Mouse (Mus musculus) intestine, postnatal 0 days (tissue): ENCODE measurements around the gene Cfap54. TPM values are rescaled to one million over a fixed set of nuclear protein-coding genes. Genes with fewer than 3 reads are reported as not detected.

Experiments used
- ATAC-seq: fragments of 200-750 bp; cut with Nextera tagmentation; 2 replicates; pipeline ENCODE4 v1.8.0; 2017; ENCODE audit warnings: mild to moderate bottlenecking, moderate TSS enrichment, moderate library complexity
- H3K27ac ChIP-seq: fragments of 300-500 bp; sonication (generic); 2 replicates; pipeline ENCODE4 v1.5.1; 2014; ENCODE audit warnings: mild to moderate bottlenecking, low read depth, low read length, moderate library complexity
- H3K27me3 ChIP-seq: fragments of 300-500 bp; sonication (generic); replicated peaks from 2 replicates; pipeline ENCODE4 v1.6.1; 2014; ENCODE audit warnings: low read length, mixed read lengths; ENCODE audit not compliant: control insufficient read depth, insufficient read depth
- H3K36me3 ChIP-seq: fragments of 300-500 bp; sonication (generic); 2 replicates; pipeline ENCODE4 v1.6.1; 2014; ENCODE audit warnings: mild to moderate bottlenecking, moderate library complexity; ENCODE audit not compliant: control insufficient read depth, insufficient read depth
- H3K4me1 ChIP-seq: fragments of 300-500 bp; sonication (generic); replicated peaks from 2 replicates; pipeline ENCODE4 v1.6.1; 2014; ENCODE audit warnings: antibody characterized with exemption, low read length, mixed read lengths; ENCODE audit not compliant: control insufficient read depth, insufficient read depth
- H3K4me2 ChIP-seq: fragments of 300-500 bp; sonication (generic); replicated peaks from 2 replicates; pipeline ENCODE4 v1.6.1; 2014; ENCODE audit warnings: low read depth, mild to moderate bottlenecking, moderate library complexity
- H3K4me3 ChIP-seq: fragments of 300-500 bp; sonication (generic); 2 replicates; pipeline ENCODE4 v1.5.1; 2014; ENCODE audit warnings: low read depth, low read length
- H3K9ac ChIP-seq: fragments of 300-500 bp; sonication (generic); 2 replicates; pipeline ENCODE4 v1.6.1; 2014; ENCODE audit warnings: mild to moderate bottlenecking, low read depth, low read length
- H3K9me3 ChIP-seq: fragments of 300-500 bp; sonication (generic); 2 replicates; pipeline ENCODE4 v1.6.1; 2016; ENCODE audit warnings: mixed run types; ENCODE audit not compliant: control insufficient read depth
- CTCF ChIP-seq: sonication (generic); IDR thresholded peaks from 2 replicates; pipeline ENCODE4 v1.5.1; 2016; ENCODE audit warnings: low read depth, mild to moderate bottlenecking, control low read depth, antibody characterized with exemption, moderate library complexity
- WGBS: fragments of 180-500 bp; shearing (Covaris S2); extraction: QIAGEN DNeasy Blood & Tissue Kit; methylation state at CpG from one replicate; pipeline ENCODE4 v1.1.7; 2014; 5-methylcytosine and 5-hydroxymethylcytosine counted together
- polyA plus RNA-seq: library from polyadenylated mRNA; unstranded; fragments of >200 nt; fragmentation: Nextera tagmentation; extraction: Ambion mirVana; gene quantifications from 2 replicates; pipeline ENCODE4 v1.2.1, GENCODE M21; 2015

Gene Cfap54
- polyA plus RNA-seq, result 0.13 TPM in 1 of 2 replicates, not detected in the other

DNA sequence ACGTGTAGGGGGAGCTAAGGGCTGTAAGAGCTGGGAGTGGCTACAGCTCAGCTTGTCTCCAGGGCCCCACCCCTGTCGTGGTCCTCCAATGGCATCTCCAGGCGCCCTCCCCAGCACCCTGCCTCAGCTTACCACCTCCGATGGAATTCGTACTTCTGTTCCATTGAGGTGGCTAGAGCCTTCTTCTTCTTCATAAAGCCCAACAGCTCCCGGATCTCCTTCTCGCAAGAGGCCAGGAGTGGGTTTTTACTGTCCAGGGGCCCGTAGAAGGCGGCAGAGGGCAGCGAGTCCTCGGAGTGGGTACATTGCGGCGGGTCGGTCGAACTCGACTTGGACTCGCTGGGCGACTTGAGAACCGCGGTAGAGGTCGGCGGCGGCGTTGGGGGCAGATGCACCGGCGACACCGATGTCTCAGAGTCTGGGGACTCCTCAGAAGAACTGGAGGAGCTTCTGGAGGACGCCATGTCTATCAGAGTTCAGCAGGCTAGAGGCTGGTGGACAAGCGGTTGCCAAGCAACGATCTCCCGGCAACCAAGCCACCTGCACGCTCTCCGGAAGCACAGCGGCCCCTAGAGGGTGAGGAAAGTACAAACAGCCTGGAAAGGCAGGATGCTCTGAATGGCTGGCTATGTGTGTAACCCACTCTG lies at the start of gene Cfap54:
Gene Cfap54, minus strand, starts transcription at position 486 of the 647 bp plus-strand sequence.
- 1% methylated on average over 34 of the region's 34 CpGs for WGBS
- peak; percentile 79 for ATAC-seq
- Histone ChIP-seq H3K4me1 (no peaks in the 10 kb centered on the region), H3K36me3 (no peaks in the 10 kb centered on the region), H3K27ac (no peak within 1 kb of the TSS), H3K4me2 (peak within 1 kb of the TSS; percentile 61), H3K9me3 (no peaks in the 10 kb centered on the region), H3K27me3 (no peaks in the 10 kb centered on the region), H3K4me3 (peak within 1 kb of the TSS; percentile 38), H3K9ac (no peak within 1 kb of the TSS)
- TF ChIP-seq CTCF, result peak; percentile 94

DNA sequence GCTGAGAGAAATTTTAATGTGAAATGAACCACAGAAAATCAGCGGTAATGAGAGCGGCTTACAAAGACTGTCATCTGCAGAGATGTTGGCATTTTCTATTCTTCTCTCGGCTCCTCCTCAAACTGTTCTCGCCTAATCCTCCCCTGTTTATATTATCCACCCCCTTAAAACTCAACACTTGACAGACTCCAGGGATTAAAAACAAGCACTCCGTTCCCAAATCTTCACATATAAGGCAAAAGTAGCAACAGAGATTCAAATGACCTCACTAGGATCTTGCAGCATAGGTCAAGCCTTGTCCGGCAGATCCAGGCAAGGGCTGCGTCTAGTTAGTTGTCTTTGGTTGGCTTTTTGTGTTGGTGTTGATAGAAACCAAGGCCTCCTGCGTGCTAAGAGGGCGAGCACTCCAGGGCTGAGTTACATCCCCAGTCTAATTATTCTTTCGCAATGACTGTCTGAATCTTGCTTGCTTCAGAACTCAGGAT lies 49.1 kb upstream of the Cfap54 start:
- 63% methylated on average over 10 of the region's 10 CpGs for WGBS
- no peak overlapping the region for H3K4me3 ChIP-seq
- H3K27ac ChIP-seq, result no peak overlapping the region
- no peaks in the 10 kb centered on the region for H3K36me3 ChIP-seq
- no peak for ATAC-seq
- no peaks in the 10 kb centered on the region for H3K27me3 ChIP-seq
- TF ChIP-seq CTCF, result no peak
- no peak overlapping the region for H3K4me2 ChIP-seq
- H3K9ac ChIP-seq, result no peak overlapping the region
- no peaks in the 10 kb centered on the region for H3K4me1 ChIP-seq
- H3K9me3 ChIP-seq, result no peaks in the 10 kb centered on the region

DNA sequence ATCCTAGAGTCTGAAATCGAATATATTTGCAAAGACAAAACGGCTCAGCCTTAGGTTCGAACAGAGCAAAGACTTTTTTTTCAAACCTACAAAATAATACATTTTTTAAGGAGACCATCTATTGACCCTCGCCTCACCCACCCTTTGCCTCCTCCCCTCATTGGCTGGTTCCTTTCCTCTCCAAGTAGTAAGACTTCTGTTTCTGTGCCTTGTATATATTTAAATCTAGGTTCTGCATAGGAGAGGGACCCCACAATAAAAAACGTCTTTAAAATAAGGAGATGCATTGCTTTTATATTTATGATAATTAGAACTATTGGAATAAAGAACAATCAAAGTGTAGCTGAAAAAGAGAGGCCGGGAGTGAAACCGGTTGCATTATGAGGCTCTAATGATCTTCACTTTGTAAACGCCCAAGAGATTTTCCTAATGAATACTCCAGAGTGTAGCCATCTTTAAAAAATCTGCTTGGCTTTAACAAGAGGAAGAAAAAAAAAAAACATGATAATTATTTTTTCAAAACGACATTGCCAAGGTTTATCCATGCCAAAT lies 48.6 kb upstream of the Cfap54 start:
- no peak for TF ChIP-seq CTCF
- Histone ChIP-seq H3K4me2 (no peak overlapping the region), H3K9me3 (no peaks in the 10 kb centered on the region), H3K27ac (no peak overlapping the region), H3K36me3 (no peaks in the 10 kb centered on the region), H3K9ac (no peak overlapping the region), H3K27me3 (no peaks in the 10 kb centered on the region), H3K4me3 (no peak overlapping the region), H3K4me1 (no peaks in the 10 kb centered on the region)
- 72% methylated on average over 9 of the region's 9 CpGs for WGBS
- no peak for ATAC-seq

DNA sequence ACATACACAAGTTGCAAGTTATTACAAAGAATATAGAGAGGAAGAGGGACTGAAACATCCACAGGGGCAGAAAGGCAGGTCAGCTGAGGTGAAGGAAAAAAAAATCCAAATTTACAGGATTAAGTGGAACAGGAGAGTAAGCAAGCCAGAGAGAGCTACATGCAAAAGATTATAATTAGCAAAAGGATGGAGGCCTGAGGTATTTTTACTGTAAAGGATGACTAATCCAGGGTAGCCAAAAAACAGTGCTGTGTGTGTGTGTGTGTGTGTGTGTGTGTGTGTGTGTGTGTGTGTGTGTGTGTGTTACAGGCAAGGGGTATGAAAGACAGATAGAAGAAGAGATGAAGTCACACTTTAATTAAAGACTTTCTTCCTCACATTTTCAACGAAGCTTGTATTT lies 47.9 kb upstream of the Cfap54 start:
- ATAC-seq, result no peak
- H3K4me1 ChIP-seq, result no peaks in the 10 kb centered on the region
- no peaks in the 10 kb centered on the region for H3K27me3 ChIP-seq
- WGBS, result 81% methylated on average over 1 of the region's 1 CpGs
- no peaks in the 10 kb centered on the region for H3K36me3 ChIP-seq
- H3K9me3 ChIP-seq, result no peaks in the 10 kb centered on the region
- H3K9ac ChIP-seq, result no peak overlapping the region
- TF ChIP-seq CTCF, result no peak
- no peak overlapping the region for H3K4me2 ChIP-seq
- H3K27ac ChIP-seq, result no peak overlapping the region
- no peak overlapping the region for H3K4me3 ChIP-seq

DNA sequence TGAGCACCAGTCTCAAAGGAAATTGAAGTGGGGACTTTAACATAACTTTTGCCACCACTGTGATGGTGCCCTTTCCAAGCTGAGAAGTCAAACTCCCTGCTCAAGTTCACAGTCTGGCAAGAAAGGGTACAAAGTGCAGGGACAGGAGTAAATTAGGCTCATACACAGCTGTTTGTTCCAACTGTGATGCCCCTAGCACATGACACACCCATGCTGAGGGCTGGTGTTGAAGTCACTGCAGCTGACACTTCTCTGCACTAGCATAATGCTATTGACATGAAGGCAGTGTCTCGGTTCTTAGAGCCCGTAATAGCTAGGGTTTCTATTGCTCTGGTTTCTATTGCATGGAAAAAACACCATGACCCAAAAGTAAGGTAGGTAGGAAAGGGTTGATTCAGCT lies 47.1 kb upstream of the Cfap54 start:
- ATAC-seq, result no peak
- TF ChIP-seq CTCF, result no peak
- no peak overlapping the region for H3K4me2 ChIP-seq
- no peak overlapping the region for H3K27ac ChIP-seq
- no peak overlapping the region for H3K9ac ChIP-seq
- 84% methylated on average over 2 of the region's 2 CpGs for WGBS
- H3K4me3 ChIP-seq, result no peak overlapping the region
- H3K9me3 ChIP-seq, result no peaks in the 10 kb centered on the region
- H3K27me3 ChIP-seq, result no peaks in the 10 kb centered on the region
- no peaks in the 10 kb centered on the region for H3K4me1 ChIP-seq
- H3K36me3 ChIP-seq, result no peaks in the 10 kb centered on the region

DNA sequence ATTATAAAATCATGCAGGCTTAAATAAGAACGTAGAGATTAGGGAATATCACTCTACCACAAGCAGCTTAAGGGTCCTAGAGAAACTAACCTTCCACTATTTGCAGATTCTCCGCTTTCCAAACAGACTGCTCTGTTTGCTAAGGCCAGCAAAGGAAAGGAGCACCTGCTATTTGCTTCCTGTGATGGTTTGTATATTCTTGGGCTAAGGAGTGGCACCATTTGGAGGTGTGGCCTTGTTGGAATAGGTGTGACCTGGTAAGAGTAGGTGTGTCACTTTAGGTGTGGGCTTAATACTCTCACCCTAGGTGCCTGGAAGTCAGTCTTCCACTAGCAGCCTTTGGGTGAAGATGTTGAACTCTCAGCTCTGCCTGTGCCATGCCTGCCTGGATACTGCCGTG lies 44.6 kb upstream of the Cfap54 start:
- H3K27me3 ChIP-seq, result no peaks in the 10 kb centered on the region
- H3K4me3 ChIP-seq, result no peak overlapping the region
- H3K36me3 ChIP-seq, result no peaks in the 10 kb centered on the region
- no peak for ATAC-seq
- no peak overlapping the region for H3K9ac ChIP-seq
- no peaks in the 10 kb centered on the region for H3K9me3 ChIP-seq
- no peak overlapping the region for H3K4me2 ChIP-seq
- TF ChIP-seq CTCF, result no peak
- WGBS, result 41% methylated on average over 3 of the region's 3 CpGs
- H3K27ac ChIP-seq, result no peak overlapping the region
- no peaks in the 10 kb centered on the region for H3K4me1 ChIP-seq
